17 mouse cellular contexts compared by ENCODE assay signal in genomic region chr1:62987561-62987960, GRCm38 (mm10).
"Had no signal": no experiment of that assay in that cellular context is flagged by ENCODE, and none has a peak within 500 bp of the region (broad histone marks: within the 10 kb centered on the region; RNA-seq: fewer than 3 reads in every experiment).

No protein-coding gene starts in this region.

- H3K9me3 ChIP-seq: kidney, embryonic 15.5 days; limb, embryonic 10.5 days; limb, embryonic 13.5 days; liver, embryonic 12.5 days; liver, embryonic 15.5 days; lung, embryonic 15.5 days had no signal

- DNase-seq: kidney, postnatal 10 days; layer of hippocampus, postnatal 36 days; liver; lung, adult 18-20 months; lung, postnatal 10 days; midbrain, embryonic 14.5 days; thymus, adult 2 months; thymus, postnatal 25 days had no signal

- ATAC-seq: liver, embryonic 12.5 days had no signal

- H3K4me1 ChIP-seq: limb, embryonic 13.5 days; lung, embryonic 15.5 days had no signal

- H3K27me3 ChIP-seq: kidney, embryonic 15.5 days; liver, embryonic 12.5 days; liver, embryonic 15.5 days; lung, embryonic 15.5 days had no signal

- H3K36me3 ChIP-seq: kidney, embryonic 15.5 days; limb, embryonic 10.5 days; limb, embryonic 13.5 days; liver, embryonic 12.5 days; liver, embryonic 15.5 days; lung, embryonic 15.5 days had no signal

- H3K4me3 ChIP-seq: kidney, embryonic 15.5 days; left cerebral cortex, adult 2 months; limb, embryonic 10.5 days; limb, embryonic 13.5 days; liver, embryonic 12.5 days; liver, embryonic 15.5 days; lung, embryonic 15.5 days had no signal

- H3K9ac ChIP-seq: kidney, embryonic 15.5 days; limb, embryonic 13.5 days; liver, embryonic 12.5 days; liver, embryonic 15.5 days; lung, embryonic 15.5 days had no signal

- H3K27ac ChIP-seq: kidney, embryonic 15.5 days; left cerebral cortex, adult 2 months; limb, embryonic 10.5 days; limb, embryonic 13.5 days; liver, embryonic 12.5 days; liver, embryonic 15.5 days; lung, embryonic 15.5 days; macrophage had no signal

- H3K4me2 ChIP-seq: kidney, embryonic 15.5 days; limb, embryonic 13.5 days; liver, embryonic 12.5 days; liver, embryonic 15.5 days; lung, embryonic 15.5 days; midbrain, embryonic 11.5 days had no signal
